Mouse (Mus musculus): ENCODE results near the gene Slc9a1.

GRCm38 (mm10) chr4:133403611-133404228, 34.2 kb downstream of the Slc9a1 start:
- TF ChIP-seq CTCF (IDR thresholded peaks at IDR 0.05; ENCODE audit: low read depth, low read length) (no peak), GATA1 (IDR thresholded peaks at IDR 0.05; ENCODE audit: borderline replicate concordance, low read length) (no peak), TAL1 (conservative IDR thresholded peaks at IDR 0.05; ENCODE audit: low read depth, low read length) (no peak)

All from G1E (cell line).